Mouse (Mus musculus) heart, postnatal 36 days (tissue): ENCODE measurements around the gene 1700042G07Rik. TPM values are rescaled to one million over a fixed set of nuclear protein-coding genes. Genes with fewer than 3 reads are reported as not detected.

Experiments used
- DNase-seq, 2 experiments: peaks; one replicate each; pipeline ENCODE4 v3.0.0; 2021 to 2022
- intact Hi-C: fragments of 180-260 bp; cut with DNase I; formaldehyde crosslinking; loops from one replicate; pipeline ENCODE4 v1.15.1; 2025
- total RNA-seq, 2 experiments: library from RNA; stranded (reverse); gene quantifications; 2 replicates each; pipeline ENCODE4 v1.2.3; 2021

The 1700042G07Rik gene
- not detected for total RNA-seq

DNA sequence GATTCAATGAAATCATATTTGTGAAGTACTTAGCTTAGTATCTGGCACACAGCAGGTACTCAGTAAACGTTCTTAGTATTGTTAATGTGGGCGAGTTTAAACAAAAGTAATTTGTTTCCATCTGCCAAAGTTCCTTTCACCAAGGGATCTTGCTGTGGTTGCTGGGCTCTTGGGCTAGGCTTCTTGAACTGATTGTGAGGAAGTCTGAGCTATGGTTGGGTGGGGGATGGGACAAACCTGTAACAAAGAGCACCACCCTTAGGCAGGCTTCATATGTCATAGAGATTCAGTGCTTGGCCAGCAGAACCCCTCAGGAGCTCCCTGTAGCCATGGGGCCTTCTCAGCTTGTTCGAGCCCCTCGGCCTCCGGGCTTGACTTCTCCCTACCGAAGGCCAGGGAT, at the start of gene 1700042G07Rik, which contains the start of gene Gm49337:
Gene 1700042G07Rik (plus strand): TSS at position 301 of the 400 bp plus-strand sequence.
Gene Gm49337 (plus strand): TSS at position 313 of the 400 bp plus-strand sequence.
- intact Hi-C loops = loop anchor here (5.0 kb wide), 1 partner anchor 94 kb away; no protein-coding TSS in a partner anchor
- no peak for DNase-seq

DNA sequence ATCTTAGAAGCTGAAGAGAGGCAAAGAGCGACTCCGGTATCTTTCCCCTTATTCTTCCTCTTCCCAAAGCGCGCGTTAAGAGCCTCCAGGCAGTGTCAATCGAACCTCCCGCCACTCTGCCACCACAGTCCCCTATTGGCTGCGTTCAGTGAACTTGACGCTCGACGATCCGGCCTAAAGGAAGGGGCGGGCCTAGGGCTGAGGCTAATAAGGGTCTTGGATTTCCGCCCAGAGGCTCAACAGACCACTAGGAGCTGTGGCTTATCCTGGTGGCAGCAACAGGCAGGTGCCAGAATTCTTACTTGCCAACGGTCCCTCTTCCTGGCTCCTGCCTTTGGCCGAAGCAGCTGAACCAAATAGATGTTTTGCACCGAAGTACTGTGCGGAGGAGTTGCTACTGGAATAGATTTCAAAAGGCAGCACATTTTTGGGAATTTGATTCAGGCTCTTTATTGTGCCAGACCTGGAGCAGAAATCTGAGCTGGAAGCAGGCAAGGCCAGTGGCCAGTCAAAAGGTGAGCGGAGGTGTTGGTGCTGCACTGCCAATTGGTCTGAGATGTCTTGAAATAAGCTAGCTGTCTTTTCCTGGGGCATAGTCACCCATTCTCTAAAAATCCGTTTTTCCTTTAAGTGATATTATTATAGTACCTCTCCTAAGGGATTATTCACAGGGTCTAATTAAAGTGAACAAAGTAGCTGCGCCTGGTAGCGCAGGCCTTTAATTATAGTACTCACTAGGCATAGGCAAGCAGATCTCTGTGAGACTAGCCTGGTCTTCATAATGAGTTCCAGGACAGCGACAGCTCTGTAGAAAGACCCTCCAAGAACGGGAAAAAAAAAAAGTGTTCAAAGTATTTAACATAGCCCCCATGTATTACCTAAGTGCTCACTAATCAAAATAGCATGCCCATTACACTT, 49.3 kb upstream of the 1700042G07Rik start, which contains the start of the genes Rad54l and Pomgnt1:
Gene Rad54l (minus strand): TSS at position 89 of the 918 bp plus-strand sequence.
Gene Pomgnt1 (plus strand): TSS at position 239 of the 918 bp plus-strand sequence.
- intact Hi-C loops = no loop called here
- DNase-seq = peak; percentile 74 to 76

DNA sequence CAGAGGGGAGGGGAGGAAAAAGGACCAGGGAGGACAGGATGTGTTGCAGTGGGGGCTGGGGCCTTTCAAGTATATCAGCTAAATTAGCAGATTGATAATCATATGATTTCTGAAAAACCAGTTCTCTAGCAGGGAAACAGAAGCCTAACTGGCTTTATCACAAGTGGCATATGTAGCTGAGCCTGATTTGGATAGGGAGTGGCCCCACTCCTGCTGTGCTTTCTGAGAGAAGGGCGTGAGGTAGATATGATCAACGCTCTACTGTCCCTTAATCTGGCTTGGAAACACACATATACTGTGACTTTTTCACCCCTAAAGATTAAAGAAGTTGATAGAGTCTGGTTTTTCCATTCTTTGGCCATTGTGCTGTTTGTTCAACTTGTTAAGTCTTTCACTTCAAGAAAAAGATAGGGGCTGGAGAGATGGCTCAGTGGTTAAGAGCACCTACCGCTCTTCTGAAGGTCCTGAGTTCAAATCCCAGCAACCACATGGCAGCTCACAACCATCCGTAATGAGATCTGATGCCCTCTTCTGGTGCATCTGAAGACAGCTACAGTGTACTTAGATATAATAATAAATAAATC, 47.3 kb upstream of the 1700042G07Rik start:
- intact Hi-C loops = no loop called here
- DNase-seq = no peak

DNA sequence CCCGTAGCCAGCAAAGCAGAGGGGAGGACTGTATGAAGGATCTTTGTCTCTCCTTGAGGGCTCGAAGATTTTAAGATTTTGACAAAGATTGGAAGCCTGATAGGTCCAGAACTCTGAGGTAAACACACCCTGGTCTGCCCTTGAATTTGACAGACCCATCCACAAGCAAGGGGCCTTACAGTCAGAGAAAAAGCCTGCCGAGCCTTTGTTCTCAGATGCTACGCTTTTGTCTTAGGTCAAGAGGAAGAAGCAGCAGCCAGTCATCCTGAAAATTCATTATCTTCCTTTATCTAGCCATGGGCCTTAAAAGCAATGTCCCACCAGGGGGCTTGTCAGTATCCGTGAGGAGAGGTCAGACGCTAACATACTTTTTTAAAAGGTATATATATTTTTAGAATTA, 45.2 kb upstream of the 1700042G07Rik start:
- DNase-seq = no peak
- intact Hi-C loops = no loop called here

DNA sequence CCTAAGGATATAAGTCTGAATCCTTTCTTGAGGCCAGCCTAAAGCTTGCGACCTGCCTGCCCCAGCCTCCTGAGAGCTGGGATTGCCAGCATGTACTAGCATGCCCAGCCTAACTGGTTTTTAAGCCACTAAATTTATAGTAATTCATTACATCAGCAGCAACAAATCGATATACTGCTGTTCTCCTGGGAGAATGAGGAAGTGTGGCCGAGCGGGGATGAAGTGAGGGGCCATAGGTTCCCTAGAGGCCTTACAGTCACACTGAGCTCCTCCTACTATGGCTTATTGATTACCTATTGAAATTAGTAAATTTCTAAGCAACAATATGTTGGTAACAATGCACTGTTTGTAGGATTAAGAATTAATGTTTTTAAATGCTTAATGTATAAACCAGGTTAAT, 40.0 kb upstream of the 1700042G07Rik start:
- intact Hi-C loops = no loop called here
- DNase-seq = no peak

DNA sequence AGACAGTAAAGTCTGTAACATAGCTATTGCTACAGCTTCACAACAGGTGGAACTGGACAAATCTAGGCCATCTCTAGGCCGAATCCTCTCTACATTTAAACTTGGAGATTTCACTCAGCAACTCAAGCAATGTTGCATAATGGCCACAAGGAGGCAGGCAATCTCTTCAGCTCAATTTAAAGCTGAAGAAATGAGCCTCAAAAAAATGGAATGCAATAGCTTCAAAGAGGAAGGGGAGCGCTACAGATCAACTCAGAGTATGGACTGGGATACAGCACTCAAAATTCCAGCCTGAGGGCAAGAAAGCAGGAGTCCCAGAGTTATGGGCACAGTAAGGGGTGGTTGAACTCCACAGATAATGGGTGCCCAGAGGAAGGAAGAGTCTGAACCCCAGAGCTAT, 38.2 kb upstream of the 1700042G07Rik start:
- DNase-seq = no peak
- intact Hi-C loops = no loop called here

DNA sequence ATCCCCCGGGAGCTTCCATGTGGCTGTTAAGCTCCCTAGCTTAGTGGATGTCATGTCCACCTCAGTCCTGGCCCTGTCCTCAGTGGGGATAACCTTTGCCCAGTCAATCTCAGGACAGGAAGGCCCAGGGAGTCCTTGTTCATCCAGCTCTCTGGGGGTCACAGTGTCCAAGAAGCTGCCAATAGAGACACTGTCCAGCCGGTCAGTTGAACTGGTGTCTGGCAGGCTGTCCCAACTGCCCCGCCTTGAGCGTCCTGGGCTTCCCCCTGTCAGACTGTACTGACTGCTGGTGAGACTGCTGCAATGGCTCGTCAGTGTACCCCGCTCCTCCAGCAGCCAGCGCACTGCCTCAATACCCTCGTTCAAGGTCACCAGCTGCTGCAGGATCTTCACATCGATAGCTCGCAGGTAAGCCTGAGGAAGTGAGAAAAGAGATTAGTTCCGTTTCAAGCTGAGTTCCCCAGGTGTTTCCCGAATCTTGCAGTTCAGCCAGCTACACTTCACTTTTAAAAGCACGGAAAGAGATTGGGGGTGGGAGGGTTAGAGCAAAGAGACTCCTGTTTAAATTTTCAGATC, 35.7 kb upstream of the 1700042G07Rik start:
- DNase-seq = no peak
- intact Hi-C loops = no loop called here

DNA sequence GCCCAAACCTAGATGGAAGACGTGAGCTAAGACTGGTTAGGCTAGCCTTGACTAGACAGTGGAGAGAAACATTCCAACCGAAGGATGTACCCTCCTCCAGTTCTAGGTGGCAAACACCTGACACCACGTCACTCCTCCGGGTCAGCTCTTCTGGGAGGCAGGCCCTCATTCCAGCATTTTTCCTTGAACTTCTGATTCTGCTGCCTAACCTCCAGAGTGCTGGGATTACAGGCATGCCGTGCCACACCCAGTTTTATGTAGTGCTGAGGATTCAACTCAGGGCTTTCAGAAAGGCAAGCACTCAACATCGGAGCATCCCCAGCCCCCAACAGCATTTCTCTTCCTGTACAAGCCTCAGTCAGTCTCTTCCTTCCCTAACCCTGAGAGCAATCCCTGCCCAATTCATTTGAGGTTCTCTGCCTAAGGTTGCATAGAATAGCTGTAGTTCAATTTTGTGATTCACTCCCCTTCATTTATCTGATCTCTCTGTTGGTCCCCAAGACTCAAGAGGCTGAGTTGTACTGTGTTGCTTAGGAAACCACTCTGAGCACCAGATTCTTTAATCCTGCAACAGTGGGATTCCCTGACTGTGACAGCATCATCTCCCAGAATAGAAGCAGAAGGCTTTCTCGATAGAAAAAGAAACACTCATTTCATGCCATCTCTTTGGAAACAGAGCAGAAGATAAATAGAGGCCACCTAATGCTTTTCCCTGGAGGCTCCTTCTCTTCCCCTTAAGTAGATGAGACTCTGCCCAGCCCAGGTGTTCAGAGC, 32.2 kb upstream of the 1700042G07Rik start:
- intact Hi-C loops = no loop called here
- DNase-seq = no peak

DNA sequence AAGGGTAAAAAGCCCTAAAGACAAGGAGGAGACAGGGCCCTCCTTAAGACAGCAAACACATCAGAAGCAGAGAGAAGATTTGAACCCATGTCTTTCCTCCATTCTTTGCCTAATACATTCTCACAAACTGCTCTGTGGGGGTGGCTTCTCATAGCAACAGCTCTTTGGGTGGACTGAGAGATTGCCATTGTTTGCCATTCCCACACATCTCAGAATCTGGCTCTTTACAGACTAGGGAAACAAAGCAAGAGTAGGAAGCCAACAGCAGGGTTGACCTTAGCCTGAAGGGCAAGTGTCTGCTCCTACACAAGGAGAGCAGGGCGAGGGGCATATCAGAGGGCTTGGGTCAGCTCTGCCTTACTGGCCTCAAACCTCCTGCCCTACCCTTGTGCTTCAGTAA, 31.4 kb upstream of the 1700042G07Rik start:
- intact Hi-C loops = no loop called here
- DNase-seq = no peak

DNA sequence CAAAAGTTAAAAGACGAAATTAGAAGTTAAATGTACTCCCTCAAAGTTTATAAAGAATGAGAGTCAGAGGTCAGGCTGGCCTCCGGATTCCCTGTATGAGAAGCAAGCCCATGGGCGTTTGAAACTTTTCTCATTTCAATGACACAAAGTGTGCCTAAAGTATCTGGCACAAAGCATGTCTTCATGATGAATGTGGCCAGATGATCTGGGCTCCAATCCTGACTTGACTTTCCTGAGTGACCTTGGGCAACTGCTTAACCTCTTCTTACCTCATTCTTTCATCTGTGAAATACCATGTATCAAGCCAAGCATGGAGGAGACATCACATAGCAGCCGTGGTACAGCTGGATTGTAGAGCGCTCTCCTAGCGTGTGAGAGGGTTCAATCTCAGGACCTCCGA, 30.9 kb upstream of the 1700042G07Rik start:
- DNase-seq = no peak
- intact Hi-C loops = no loop called here

DNA sequence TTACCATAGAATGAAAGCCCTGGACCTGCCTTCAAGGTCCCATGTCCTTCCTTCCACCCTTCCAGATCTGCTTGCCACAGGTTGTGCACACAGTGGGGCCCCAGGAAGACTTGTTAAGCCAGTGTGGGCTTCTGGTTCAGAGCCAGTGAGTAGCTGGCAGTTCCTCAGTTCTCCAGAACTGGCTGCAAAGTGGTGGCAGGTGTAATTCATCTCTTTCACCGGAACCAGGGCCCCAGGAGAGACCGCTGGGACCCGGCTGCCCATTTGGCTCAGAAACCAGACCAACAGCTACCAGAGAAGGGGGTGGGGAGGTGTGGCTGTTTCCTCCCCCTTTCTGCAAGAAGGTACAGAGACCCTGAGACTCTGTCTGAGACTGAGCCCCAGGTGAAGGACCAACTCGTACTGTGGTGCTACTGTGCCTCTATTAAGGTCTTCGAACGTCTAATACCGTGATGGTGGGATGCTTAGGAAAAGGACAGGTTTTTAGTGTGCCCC, 29.8 kb upstream of the 1700042G07Rik start:
- DNase-seq = no peak
- intact Hi-C loops = no loop called here

DNA sequence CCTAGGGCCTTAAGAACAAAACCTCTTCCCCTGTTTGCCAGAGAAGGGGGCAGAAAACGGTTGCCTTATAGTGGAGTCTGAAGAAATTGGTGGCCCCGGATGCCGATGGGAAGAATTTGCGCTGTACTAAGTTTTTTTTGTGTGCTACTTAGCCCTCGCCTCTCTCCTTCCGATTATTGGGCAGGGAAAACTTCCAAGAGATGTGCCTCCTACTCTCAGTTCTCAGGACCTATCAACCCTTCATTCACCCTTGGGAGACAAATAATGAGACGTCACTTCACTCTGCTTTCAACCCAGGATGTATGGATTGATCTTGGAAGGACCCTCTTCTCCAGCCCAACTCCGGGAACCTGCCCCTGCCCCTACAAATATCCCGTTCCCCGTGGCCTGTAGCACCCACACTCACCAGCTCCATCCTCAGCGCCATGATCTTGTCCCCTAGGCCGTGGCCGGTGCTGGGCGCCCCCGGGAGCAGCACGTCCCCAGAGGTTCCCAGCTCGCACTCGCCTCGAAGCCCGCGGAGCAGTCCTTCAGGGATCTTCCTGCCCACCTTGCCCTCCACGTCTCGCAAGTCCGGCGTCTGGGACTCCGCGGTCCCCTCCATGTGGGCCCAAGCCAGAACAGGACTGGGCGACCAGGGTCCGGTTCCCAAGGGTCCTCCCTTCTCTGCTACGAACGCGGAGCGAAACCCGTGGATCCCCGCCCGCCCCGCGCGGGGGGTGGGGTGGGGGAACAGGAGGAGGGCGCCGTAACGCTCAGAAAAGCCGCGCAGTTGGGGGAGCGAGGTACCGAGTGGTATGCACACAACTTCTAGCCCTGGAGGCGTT, 29.1 kb upstream of the 1700042G07Rik start:
- intact Hi-C loops = no loop called here
- DNase-seq = peak; percentile 75 to 79

DNA sequence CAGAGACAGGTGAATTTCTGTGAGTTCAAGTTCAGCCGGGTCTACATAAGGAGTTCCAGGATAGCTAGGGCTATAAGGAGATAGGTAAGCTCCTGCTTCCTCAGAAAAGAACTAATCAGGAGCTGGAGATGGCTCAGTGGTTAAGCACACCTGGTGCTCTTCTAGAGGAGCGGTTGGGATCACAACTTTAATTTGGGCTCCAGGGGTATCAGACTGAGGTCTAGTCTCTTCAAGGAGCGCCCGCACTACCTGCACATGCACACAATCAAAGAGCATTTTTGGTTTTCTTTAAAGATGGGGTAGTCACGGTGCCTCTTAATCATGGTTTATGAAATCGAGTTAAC, 23.4 kb upstream of the 1700042G07Rik start:
- intact Hi-C loops = loop anchor here (2.0 kb wide), 1 partner anchor 75 kb away; the partner anchor contains the start of genes Lrrc41 and Uqcrh

DNA sequence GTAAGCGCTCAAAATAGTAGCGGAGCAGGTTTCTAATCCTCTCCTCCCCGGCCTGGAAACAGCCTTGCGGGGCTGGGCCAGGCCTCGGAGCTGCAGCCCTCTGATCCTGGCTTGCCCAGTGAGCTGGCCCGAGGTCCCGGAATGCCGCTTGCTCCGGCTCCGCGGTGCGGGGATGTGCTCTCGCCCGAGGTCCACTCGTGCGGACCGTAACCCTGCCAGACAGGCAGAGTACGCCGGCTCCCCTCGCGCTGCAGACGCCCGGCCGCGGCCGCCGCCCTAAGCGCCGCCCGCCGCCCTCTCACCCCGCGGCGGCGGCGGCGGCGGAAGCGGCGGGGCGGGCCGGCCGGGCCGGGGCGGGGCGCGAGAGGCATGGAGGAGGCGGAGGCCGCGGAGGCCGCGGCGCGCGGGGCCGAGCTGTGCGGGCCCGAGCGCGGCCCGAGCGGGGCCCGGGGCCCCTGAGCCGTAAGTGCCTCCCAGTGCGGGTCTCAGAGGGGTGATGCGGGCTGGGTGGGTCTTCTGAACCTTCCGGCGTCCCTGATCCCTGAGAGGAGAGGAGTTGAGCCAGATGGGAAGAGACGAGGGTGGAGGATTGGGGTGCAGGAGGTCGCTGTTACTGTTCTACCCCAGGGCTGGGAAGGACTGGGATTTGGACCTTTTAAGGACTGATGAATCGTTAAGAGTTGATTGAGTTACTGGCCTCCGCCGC, 22.9 kb upstream of the 1700042G07Rik start:
- intact Hi-C loops = no loop called here
- DNase-seq = peak; percentile 75 to 80

More for the DNA sequence above, 23.4 kb upstream of the 1700042G07Rik start:
- no peak for DNase-seq

DNA sequence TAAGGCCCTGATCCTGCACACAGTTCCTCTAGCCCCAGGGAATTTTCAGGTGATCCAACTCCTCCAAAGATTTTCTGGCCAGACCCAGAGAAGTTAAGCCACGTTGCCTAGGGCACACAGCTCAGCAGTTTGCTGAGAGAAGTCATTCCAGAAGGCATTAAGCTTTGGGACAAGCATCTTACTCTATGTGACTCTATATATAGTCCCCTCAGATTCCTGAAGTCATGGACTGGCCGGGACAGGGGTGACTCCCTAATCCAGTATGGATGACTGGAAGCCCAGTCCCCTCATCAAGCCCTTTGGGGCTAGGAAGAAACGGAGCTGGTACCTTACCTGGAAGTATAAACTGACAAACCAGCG, 22.3 kb upstream of the 1700042G07Rik start:
- intact Hi-C loops = no loop called here
- no peak for DNase-seq

DNA sequence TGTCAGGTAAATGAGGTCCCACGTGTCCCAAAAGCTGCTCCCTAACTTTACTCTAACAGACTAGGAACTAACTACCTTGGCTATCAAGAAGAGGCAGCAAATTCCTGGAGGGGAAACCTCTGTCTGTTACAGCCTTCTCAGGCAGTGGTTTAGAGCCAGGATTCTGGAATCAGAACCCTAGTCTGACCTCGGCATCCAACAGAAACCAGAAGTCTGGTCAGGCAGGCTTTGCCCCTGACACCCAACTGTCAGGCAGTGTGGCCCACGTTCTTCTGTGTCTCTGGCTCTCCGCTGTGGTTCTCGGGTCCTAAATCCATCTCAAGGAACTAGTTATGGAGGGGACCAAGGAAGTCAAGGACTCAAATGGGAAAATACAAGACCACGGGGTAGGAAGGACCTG, 21.9 kb upstream of the 1700042G07Rik start, which contains the start of gene Lurap1:
Gene Lurap1 (minus strand): TSS at position 101 of the 400 bp plus-strand sequence.
- intact Hi-C loops = no loop called here
- DNase-seq = no peak

DNA sequence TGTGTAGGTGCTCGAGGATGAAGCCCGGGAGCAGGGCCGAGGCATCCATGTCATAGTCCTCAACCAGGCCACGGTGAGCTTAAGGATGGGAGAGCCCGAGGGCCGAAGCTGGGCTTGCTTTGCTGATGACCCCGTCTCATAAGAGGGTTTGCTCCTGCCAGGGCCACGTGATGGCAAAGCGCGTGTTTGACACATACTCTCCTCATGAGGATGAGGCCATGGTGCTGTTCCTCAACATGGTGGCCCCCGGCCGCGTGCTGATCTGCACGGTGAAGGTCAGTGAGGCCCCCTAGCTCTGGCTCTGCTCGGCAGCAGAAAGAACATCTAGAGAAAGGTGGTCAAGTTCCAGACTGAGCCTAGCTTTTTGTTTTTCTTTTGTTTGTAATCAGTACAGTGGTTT, 20.5 kb upstream of the 1700042G07Rik start:
- intact Hi-C loops = no loop called here
- DNase-seq = no peak

DNA sequence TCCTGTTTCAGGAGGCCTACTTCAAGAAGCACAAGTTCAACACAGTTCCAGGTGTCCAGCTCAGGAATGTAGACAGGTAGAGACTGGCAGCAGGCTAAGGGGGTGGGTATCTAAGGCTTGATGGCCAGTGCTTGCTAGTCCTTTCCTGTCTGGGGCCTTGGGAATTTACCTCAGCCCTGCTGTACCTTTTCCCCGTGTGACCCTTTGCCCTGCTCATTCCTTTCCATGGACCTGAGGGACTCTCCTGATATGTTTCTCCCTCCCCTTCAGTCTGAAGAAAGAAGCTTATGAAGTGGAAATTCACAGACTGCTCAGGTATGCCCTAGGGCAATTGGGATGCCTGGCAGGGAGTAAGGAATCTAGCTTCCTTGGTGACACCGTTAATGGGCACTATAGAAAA, 15.3 kb upstream of the 1700042G07Rik start:
- intact Hi-C loops = no loop called here
- DNase-seq = no peak

DNA sequence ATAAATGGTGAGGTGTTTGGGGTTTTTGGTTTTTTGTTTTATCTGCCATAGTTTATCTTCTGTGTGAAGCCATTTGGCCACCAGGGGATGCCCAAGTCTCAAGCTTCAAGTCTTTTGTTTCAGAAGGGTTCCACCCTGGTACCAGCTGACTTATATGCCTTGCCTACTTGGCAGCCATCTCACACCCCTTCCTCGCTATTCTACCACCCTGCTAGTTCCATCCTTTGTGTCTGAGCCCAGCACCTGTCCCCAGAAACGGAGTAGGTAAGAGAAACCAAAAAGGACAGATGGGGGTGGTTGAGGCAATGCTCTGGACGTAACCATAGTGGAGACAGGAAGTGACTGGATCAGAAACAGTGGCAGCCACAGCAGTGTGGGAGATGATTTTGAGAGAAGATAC, 13.3 kb upstream of the 1700042G07Rik start:
- no peak for DNase-seq
- intact Hi-C loops = loop anchor here (5.0 to 10.0 kb wide), 2 partner anchors 285 to 397 kb away; partner anchors contain the start of genes Gpbp1l1 and Tmem69
